Comparison of ENCODE assay signal across 13 mouse cellular contexts in the genomic region with DNA sequence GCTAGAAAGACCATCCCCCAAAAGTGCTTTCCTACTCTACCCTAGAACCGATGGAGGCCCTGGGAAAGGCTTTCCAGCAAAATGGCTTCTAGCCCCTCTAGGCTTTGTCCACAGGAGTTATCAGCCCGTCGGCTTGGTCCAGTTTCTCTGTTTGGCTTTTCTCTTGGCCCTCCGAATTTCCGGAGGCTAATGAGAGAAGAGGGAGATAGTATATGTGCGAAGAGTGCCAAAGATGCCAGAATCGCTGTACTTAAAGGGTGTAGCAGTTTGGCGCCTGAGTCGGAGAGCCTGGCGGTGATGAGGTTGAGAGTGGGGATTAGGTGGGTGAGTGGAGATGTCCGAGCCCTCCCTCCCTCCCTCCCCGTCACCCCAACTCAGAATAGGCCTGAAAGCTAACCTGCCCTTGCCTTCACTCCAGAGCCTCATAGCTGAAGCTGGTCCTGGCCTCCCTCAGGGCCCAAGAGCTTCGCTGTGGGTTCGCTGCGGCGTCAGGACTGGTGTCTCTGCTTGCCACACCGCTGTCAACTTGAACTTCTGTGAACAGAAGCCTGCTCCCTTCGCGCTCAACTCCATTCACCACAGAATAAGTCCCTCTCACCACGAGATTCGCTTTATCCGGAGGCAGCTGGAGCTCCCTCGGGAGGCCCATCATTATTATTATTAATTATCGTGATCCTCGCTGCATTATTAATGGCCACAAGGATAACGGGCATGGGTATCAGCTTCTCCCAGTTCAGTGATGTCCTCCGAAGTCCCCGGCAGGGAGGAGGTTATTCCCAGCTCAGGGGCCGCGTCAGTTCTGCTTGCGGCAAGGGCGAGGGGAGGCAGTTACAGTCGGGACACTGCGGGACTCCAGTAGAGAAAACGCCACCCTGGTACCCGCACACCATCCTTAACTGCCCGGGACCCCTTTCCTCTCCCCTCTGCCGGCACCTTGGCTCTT. TPM values are rescaled to one million over a fixed set of nuclear protein-coding genes. Genes with fewer than 3 reads are reported as not detected.
A peak's percentile ranks its signal among the peaks of the same experiment; 100 is the strongest.
DNase-seq lines count a peak whose midpoint lies in the region; ATAC-seq lines count a peak whose summit lies in the region.
"Had no signal": no experiment of that assay in that cellular context is flagged by ENCODE, and none has a peak within 500 bp of the region (broad histone marks: within the 10 kb centered on the region; RNA-seq: fewer than 3 reads in every experiment).

No protein-coding gene starts in this region.

- H3K27ac ChIP-seq in midbrain, embryonic 14.5 days (replicated peaks; ENCODE audit: low read depth, low read length): peak overlapping the region; percentile 77

- ATAC-seq in midbrain, embryonic 14.5 days (ENCODE audit: low FRiP score, low TSS enrichment): peak; percentile 32; the same call in 1 of the 2 replicates
- ATAC-seq: Patski had no signal

- H3K4me1 ChIP-seq in midbrain, embryonic 14.5 days (ENCODE audit: control insufficient read depth, insufficient read depth, low read length): no peaks in the 10 kb centered on the region

- H3K4me3 ChIP-seq in midbrain, embryonic 14.5 days (replicated peaks; ENCODE audit: low read depth, low read length): peak overlapping the region; percentile 52

- 3% methylated on average over 38 of the region's 38 CpGs for WGBS in midbrain, embryonic 14.5 days

- peak overlapping the region; percentile 56 for H3K4me2 ChIP-seq in midbrain, embryonic 14.5 days (ENCODE audit: low read length)

- peak; percentile 59 for DNase-seq in R1 (ENCODE audit: low read depth, low spot score)
- DNase-seq in cerebellum, postnatal 25 days: peak; percentile 69 to 79
- DNase-seq in forelimb bud, embryonic 11.5 days (ENCODE audit: low read depth, low spot score): peak; percentile 40
- DNase-seq in midbrain, embryonic 14.5 days: peak; percentile 69
- no peak for DNase-seq in spleen, postnatal 10 days (ENCODE audit: low spot score in 2 of 2)
- no peak for DNase-seq in heart, adult 8-10 months (ENCODE audit: low spot score)
- DNase-seq in urinary bladder, postnatal 10 days (ENCODE audit: low spot score): no peak
- DNase-seq in kidney, postnatal 14 days: no peak
- DNase-seq: kidney, postnatal 4 days; lung, adult 2 months had no signal

- H3K9ac ChIP-seq in midbrain, embryonic 14.5 days (replicated peaks; ENCODE audit: low read length): peak overlapping the region; percentile 47

- H3K27me3 ChIP-seq in midbrain, embryonic 14.5 days (ENCODE audit: control insufficient read depth, insufficient read depth, low read length): peaks cover 67% of the 10 kb centered on the region
- H3K27me3 ChIP-seq: Patski had no signal

- no peaks in the 10 kb centered on the region for H3K36me3 ChIP-seq in midbrain, embryonic 14.5 days (ENCODE audit: control insufficient read depth, insufficient read depth, low read length)

- H3K9me3 ChIP-seq in midbrain, embryonic 14.5 days (ENCODE audit: control insufficient read depth, low read length): no peaks in the 10 kb centered on the region

RNA-seq across cellular contexts. Expression of a gene that starts 7.1 kb away (rescaled TPM):
- 10.3 and 10.8 TPM in 2 replicates for polyA plus RNA-seq in midbrain, embryonic 14.5 days (2014; fragmentation: Nextera tagmentation; extraction: Ambion mirVana)
- under 1 TPM in 1 of 4 experiments, not detected in 3; 0.11 TPM for total RNA-seq in heart, adult 8-10 months (2022)
- polyA plus RNA-seq: heart, embryonic 14.5 days; lung, adult 2 months had no signal

RNA-seq across cellular contexts. Expression of a gene that starts 8.0 kb away (rescaled TPM):
- 0.38 and 0.72 TPM in 2 replicates for polyA plus RNA-seq in midbrain, embryonic 14.5 days (2014; fragmentation: Nextera tagmentation; extraction: Ambion mirVana)
- total RNA-seq in heart, adult 8-10 months (2022): not detected
- polyA plus RNA-seq: heart, embryonic 14.5 days; lung, adult 2 months; Patski; testis, adult 2 months had no signal

RNA-seq across cellular contexts. Expression of a gene that starts 16.9 kb away (rescaled TPM):
- polyA plus RNA-seq in midbrain, embryonic 14.5 days (2014; fragmentation: Nextera tagmentation; extraction: Ambion mirVana): 9.9 and 14.9 TPM in 2 replicates
- not detected for total RNA-seq in heart, adult 8-10 months (2022)
- polyA plus RNA-seq: lung, adult 2 months had no signal

RNA-seq across cellular contexts. Expression of a gene that starts 31.4 kb away (rescaled TPM):
- 0.70 and 0.75 TPM in 2 replicates for polyA plus RNA-seq in midbrain, embryonic 14.5 days (2014; fragmentation: Nextera tagmentation; extraction: Ambion mirVana)
- not detected for total RNA-seq in heart, adult 8-10 months (2022)
- polyA plus RNA-seq: heart, embryonic 14.5 days; lung, adult 2 months; Patski; testis, adult 2 months had no signal

RNA-seq across cellular contexts. Expression of a gene that starts 51.8 kb away (rescaled TPM):
- polyA plus RNA-seq in midbrain, embryonic 14.5 days (2014; fragmentation: Nextera tagmentation; extraction: Ambion mirVana): 19.1 and 29.9 TPM in 2 replicates
- 100 to 1,000 TPM in 3 of 4 experiments, 10 to 100 TPM in 1; 88.8 to 117 (median 110) TPM for total RNA-seq in heart, adult 8-10 months (2022)

Comparison
In these comparisons a context has a peak if more than half of its experiments do, and no peak if none do; other contexts are left out.
1. DNase-seq: peak in R1 (single experiment), cerebellum, postnatal 25 days (2 of 2), forelimb bud, embryonic 11.5 days (single experiment) and midbrain, embryonic 14.5 days (single experiment); none in spleen, postnatal 10 days (0 of 2), heart, adult 8-10 months (single experiment), urinary bladder, postnatal 10 days (single experiment) and kidney, postnatal 14 days (single experiment).